Mouse (Mus musculus): Measurements from ENCODE around the gene Snrpf.

- TF ChIP-seq CTCF (IDR thresholded peaks at IDR 0.05; ENCODE audit: low read depth) (no peak), EP300 (IDR thresholded peaks at IDR 0.05; ENCODE audit: low read depth) (no peak)
Measured at GRCm38 (mm10) chr10:93564518-93565090, 24.9 kb downstream of the Snrpf start.

Measured in heart, postnatal 0 days (tissue).